Mouse (Mus musculus): ENCODE measurements around the gene Abca3. TPM values are rescaled to one million over a fixed set of nuclear protein-coding genes. Genes with fewer than 3 reads are reported as not detected.
"Not testable (repeated sequence)": the region's sequence is repeated elsewhere in the genome, so short reads cannot be mapped to it uniquely, and the experiment has no call there.

Gene Abca3
- polyA plus RNA-seq, 1 experiment from 2014 or later = 24.7 TPM

- 95% methylated on average over 6 of the region's 6 CpGs for WGBS
- H3K4me3 ChIP-seq = no peak overlapping the region
- H3K9ac ChIP-seq = no peak overlapping the region
- peaks cover 68% of the 10 kb centered on the region for H3K36me3 ChIP-seq
- no peak overlapping the region for H3K4me2 ChIP-seq
- H3K4me1 ChIP-seq (replicated peaks) = peaks cover 26% of the 10 kb centered on the region
- H3K27me3 ChIP-seq = no peaks in the 10 kb centered on the region
- H3K9me3 ChIP-seq = no peaks in the 10 kb centered on the region
- ATAC-seq (ENCODE audit: low read depth) = no peak
- no peak overlapping the region for H3K27ac ChIP-seq (replicated peaks)
Observed at GRCm38 (mm10) chr17:24449507-24449906, 97.8 kb downstream of the Abca3 start.

GRCm38 (mm10) chr17:24451220-24451619, 99.5 kb downstream of the Abca3 start:
- Histone ChIP-seq H3K27me3 (no peaks in the 10 kb centered on the region), H3K36me3 (peaks cover 51% of the 10 kb centered on the region), H3K4me2 (no peak overlapping the region), H3K4me1 (replicated peaks) (peaks cover 27% of the 10 kb centered on the region), H3K4me3 (no peak overlapping the region), H3K27ac (replicated peaks) (no peak overlapping the region), H3K9ac (no peak overlapping the region), H3K9me3 (no peaks in the 10 kb centered on the region)
- 93% methylated on average over 6 of the region's 6 CpGs for WGBS
- no peak for ATAC-seq (ENCODE audit: low read depth)

GRCm38 (mm10) chr17:24453372-24453771, 101.6 kb downstream of the Abca3 start:
- WGBS = 84% methylated on average over 2 of the region's 2 CpGs
- Histone ChIP-seq H3K4me2 (peak overlapping the region; percentile 87), H3K9me3 (no peaks in the 10 kb centered on the region), H3K36me3 (peaks cover 29% of the 10 kb centered on the region), H3K27ac (replicated peaks) (no peak overlapping the region), H3K27me3 (no peaks in the 10 kb centered on the region), H3K4me3 (peak overlapping the region; percentile 91), H3K9ac (no peak overlapping the region; the same call in 1 of the 2 replicates), H3K4me1 (replicated peaks) (peaks cover 27% of the 10 kb centered on the region)
- ATAC-seq (ENCODE audit: low read depth) = no peak

GRCm38 (mm10) chr17:24454218-24454755, 102.5 kb downstream of the Abca3 start:
- Histone ChIP-seq H3K36me3 (peaks cover 20% of the 10 kb centered on the region), H3K9ac (peak overlapping the region; percentile 94), H3K27me3 (no peaks in the 10 kb centered on the region), H3K4me2 (peak overlapping the region; percentile 87), H3K9me3 (no peaks in the 10 kb centered on the region), H3K4me1 (replicated peaks) (peaks cover 27% of the 10 kb centered on the region), H3K4me3 (peak overlapping the region; percentile 91), H3K27ac (replicated peaks) (peak overlapping the region; percentile 95)
- 13% methylated on average over 14 of the region's 14 CpGs for WGBS
- ATAC-seq (ENCODE audit: low read depth) = no peak

GRCm38 (mm10) chr17:24454756-24455522, 103.2 kb downstream of the Abca3 start:
- H3K27ac ChIP-seq (replicated peaks) = peak overlapping the region; percentile 95
- WGBS = under 1% methylated on average over 57 of the region's 67 CpGs
- H3K36me3 ChIP-seq = peaks cover 14% of the 10 kb centered on the region
- peak overlapping the region; percentile 91 for H3K4me3 ChIP-seq
- peaks cover 27% of the 10 kb centered on the region for H3K4me1 ChIP-seq (replicated peaks)
- H3K27me3 ChIP-seq = no peaks in the 10 kb centered on the region
- peak overlapping the region; percentile 87 for H3K4me2 ChIP-seq
- peak overlapping the region; percentile 94 for H3K9ac ChIP-seq
- H3K9me3 ChIP-seq = no peaks in the 10 kb centered on the region
- ATAC-seq (ENCODE audit: low read depth) = peak; percentile 97

- ATAC-seq (ENCODE audit: low read depth) = peak; percentile 40
- 55% methylated on average over 10 of the region's 10 CpGs for whole genome bisulfite sequencing
- not testable (repeated sequence) for H3K27ac ChIP-seq (replicated peaks)
Observed at GRCm38 (mm10) chr17:24455523-24456206, 103.9 kb downstream of the Abca3 start.

More at GRCm38 (mm10) chr17:24455523-24456206, 103.9 kb downstream of the Abca3 start:
- H3K4me1 ChIP-seq (replicated peaks) = peaks cover 27% of the 10 kb centered on the region
- H3K9me3 ChIP-seq, H3K36me3 ChIP-seq, H3K9ac ChIP-seq, H3K27me3 ChIP-seq: not testable (repeated sequence)
- peak overlapping the region; percentile 87 for H3K4me2 ChIP-seq
- peak overlapping the region; percentile 91 for H3K4me3 ChIP-seq

Small RNAs within 50 kb of the gene (microRNA-seq; reads per million reads assigned to microRNA genes)
- not detected for gene Gm24427

Other genes starting within 250 kb of the Abca3 start
- gene Pdpk1, start 201.0 kb upstream of the Abca3 start, polyA plus RNA-seq (2015; fragmentation: Nextera tagmentation; extraction: Ambion mirVana) = 54.0 and 63.8 TPM in 2 replicates
- gene Amdhd2, start 188.2 kb upstream of the Abca3 start, polyA plus RNA-seq (2015; fragmentation: Nextera tagmentation; extraction: Ambion mirVana) = 30.4 and 37.4 TPM in 2 replicates
- 947 and 1,089 TPM in 2 replicates for gene Atp6v0c, start 182.2 kb upstream of the Abca3 start, polyA plus RNA-seq (2015; fragmentation: Nextera tagmentation; extraction: Ambion mirVana)
- gene Tbc1d24, start 146.4 kb upstream of the Abca3 start, polyA plus RNA-seq (2015; fragmentation: Nextera tagmentation; extraction: Ambion mirVana) = 17.8 and 22.0 TPM in 2 replicates
- 5.9 TPM in 2 replicates for gene Ntn3, start 142.4 kb upstream of the Abca3 start, polyA plus RNA-seq (2015; fragmentation: Nextera tagmentation; extraction: Ambion mirVana)
- 11.9 and 12.6 TPM in 2 replicates for gene Tedc2, start 131.1 kb upstream of the Abca3 start, polyA plus RNA-seq (2015; fragmentation: Nextera tagmentation; extraction: Ambion mirVana)
- 14.5 and 20.9 TPM in 2 replicates for gene Ccnf, start 100.5 kb upstream of the Abca3 start, polyA plus RNA-seq (2015; fragmentation: Nextera tagmentation; extraction: Ambion mirVana)
- gene Abca17, start 882 bp upstream of the Abca3 start, polyA plus RNA-seq (2015; fragmentation: Nextera tagmentation; extraction: Ambion mirVana) = 0.31 and 0.44 TPM in 2 replicates
- 307 and 315 TPM in 2 replicates for gene Rnps1, start 62.6 kb downstream of the Abca3 start, polyA plus RNA-seq (2015; fragmentation: Nextera tagmentation; extraction: Ambion mirVana)
- gene Eci1, start 74.7 kb downstream of the Abca3 start, polyA plus RNA-seq (2015; fragmentation: Nextera tagmentation; extraction: Ambion mirVana) = 57.6 and 61.2 TPM in 2 replicates
- gene Dnase1l2, start 91.2 kb downstream of the Abca3 start, polyA plus RNA-seq (2015; fragmentation: Nextera tagmentation; extraction: Ambion mirVana) = 5.5 and 6.5 TPM in 2 replicates
- 39.7 and 41.6 TPM in 2 replicates for gene E4f1, start 118.4 kb downstream of the Abca3 start, polyA plus RNA-seq (2015; fragmentation: Nextera tagmentation; extraction: Ambion mirVana)
- gene Pgp, start 118.4 kb downstream of the Abca3 start, polyA plus RNA-seq (2015; fragmentation: Nextera tagmentation; extraction: Ambion mirVana) = 54.9 and 57.4 TPM in 2 replicates
- gene Bricd5, start 121.9 kb downstream of the Abca3 start, polyA plus RNA-seq (2015; fragmentation: Nextera tagmentation; extraction: Ambion mirVana) = not detected in 2 replicates
- 35.7 and 36.2 TPM in 2 replicates for gene Mlst8, start 127.1 kb downstream of the Abca3 start, polyA plus RNA-seq (2015; fragmentation: Nextera tagmentation; extraction: Ambion mirVana)
- 35.0 and 35.3 TPM in 2 replicates for gene Caskin1, start 136.7 kb downstream of the Abca3 start, polyA plus RNA-seq (2015; fragmentation: Nextera tagmentation; extraction: Ambion mirVana)
- gene Traf7, start 176.0 kb downstream of the Abca3 start, polyA plus RNA-seq (2015; fragmentation: Nextera tagmentation; extraction: Ambion mirVana) = 70.1 and 82.9 TPM in 2 replicates
- 1.5 and 1.6 TPM in 2 replicates for gene Rab26, start 182.3 kb downstream of the Abca3 start, polyA plus RNA-seq (2015; fragmentation: Nextera tagmentation; extraction: Ambion mirVana)
- 20.1 and 22.9 TPM in 2 replicates for gene Pkd1, start 197.9 kb downstream of the Abca3 start, polyA plus RNA-seq (2015; fragmentation: Nextera tagmentation; extraction: Ambion mirVana)

Data from neural tube, embryonic 13.5 days (tissue).